Mouse (Mus musculus) neural tube, embryonic 10.5 days (tissue): ENCODE data around the gene Iqcc.
A peak's percentile ranks its signal among the peaks of the same experiment; 100 is the strongest.

Source experiments
- DNase-seq: peaks from one replicate; pipeline ENCODE4 v3.0.0-alpha.2; 2017; ENCODE audit warnings: low spot score; ENCODE audit errors: extremely low spot score

Iqcc gene

DNA sequence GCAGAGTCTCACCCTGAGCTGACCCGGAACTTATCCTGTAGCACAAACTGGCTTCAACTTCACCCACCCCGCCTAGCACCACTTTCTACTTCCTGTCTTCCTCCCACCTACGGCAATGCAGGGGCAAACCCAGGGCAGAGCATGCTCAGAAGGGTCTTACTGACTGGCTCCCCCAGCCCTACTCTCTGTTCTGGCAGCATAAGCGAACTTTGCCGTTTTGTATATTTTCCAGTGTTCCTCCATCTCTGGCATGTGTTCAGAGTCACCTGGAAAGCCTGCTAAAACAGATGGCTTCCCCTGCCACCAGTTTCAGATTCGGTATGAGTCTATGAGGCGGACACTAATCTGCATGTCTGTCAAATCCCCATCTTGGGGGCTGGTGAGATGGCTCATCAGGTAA is 38.6 kb downstream of the Iqcc start:
- no peak for DNase-seq

- DNase-seq: no peak
These were observed 40.4 kb downstream of the Iqcc start, which contains the start of gene Fam167b for GRCm38 (mm10) chr4:129578466-129578865. Fam167b (minus strand) TSS chr4:129578549.

DNA sequence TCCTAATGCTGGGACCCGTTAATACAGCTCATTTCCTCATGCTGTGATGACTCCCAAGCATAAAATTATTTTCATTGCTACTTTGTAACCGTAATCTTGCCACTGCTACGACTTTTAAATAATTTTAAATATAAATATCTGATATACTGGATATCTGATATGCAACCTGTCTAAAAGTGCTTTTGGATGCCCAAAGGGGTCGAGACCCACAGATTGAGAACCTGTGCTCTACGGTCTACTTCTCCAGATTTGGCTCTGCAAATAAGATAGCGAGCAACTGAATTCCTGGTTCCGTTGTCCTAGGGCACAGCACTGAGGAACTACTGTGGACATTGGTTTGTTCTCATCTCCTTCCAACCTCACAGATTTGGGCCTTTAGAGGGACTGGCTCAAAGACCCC is 41.2 kb downstream of the Iqcc start:
- DNase-seq: no peak

DNA sequence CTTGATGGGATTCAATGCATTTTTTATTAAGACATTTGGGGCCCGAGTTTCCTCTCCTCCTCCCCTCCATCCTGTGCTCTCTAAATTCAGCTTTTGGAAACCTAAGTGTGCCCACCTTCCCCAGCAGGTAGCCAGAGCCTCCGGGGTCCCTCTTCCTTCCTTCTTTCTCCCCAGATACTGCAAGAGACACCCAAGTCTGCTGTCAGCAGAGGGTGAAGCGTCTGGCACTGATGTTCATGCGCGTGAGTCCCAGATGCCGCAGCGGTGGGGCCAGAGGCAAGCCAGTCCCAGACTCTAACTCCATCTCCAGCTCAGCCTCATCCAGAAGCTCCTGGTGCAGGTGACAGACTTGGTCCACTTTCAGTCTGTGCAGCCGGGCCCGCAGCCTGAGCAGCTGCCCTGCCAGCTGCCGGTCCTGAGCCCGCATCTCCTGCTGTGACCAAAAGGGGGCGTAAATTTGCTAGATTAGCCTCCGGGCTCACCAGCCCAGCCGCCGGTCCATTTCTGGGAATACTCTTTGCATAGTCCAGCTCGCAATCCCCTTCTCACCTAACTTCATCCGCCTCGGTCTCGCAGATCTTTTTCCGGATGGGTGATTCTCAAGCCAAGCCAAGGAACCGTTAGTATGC is 41.9 kb downstream of the Iqcc start:
- DNase-seq: peak; percentile 70

- DNase-seq: no peak
These were observed 43.6 kb downstream of the Iqcc start for GRCm38 (mm10) chr4:129575171-129575844.

- no peak for DNase-seq
These were observed 45.5 kb downstream of the Iqcc start, which contains the start of gene Lck for GRCm38 (mm10) chr4:129573430-129573829. Lck (minus strand) TSS chr4:129573641.

- no peak for DNase-seq
These were observed 45.9 kb downstream of the Iqcc start for GRCm38 (mm10) chr4:129573093-129573370.

- DNase-seq: no peak
These were observed 46.4 kb downstream of the Iqcc start for GRCm38 (mm10) chr4:129572236-129573092.

DNA sequence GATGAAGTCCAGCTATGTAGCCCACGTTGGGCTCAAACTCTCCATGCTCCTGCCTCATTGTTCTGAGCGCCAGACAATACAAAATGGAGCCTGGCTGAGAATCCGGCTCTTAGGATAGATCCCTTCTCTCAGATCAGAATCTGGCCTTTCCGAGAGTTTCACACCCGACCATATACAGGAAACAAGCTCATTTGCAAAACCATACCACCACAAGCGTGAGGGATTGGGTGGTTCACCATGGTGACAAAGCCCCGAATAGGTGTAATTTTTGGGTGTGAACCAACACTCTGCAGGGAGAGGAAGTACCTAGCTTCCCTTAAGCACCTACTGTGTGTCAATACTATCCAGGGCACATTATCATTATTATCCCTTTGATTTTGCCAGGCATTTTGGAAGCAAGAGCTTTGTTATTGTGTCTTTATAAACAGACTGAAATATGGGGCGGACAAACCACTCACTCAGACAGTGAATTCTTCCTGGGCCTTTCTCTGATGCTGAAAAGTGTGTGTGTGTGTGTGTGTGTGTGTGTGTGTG is 47.3 kb downstream of the Iqcc start:
- no peak for DNase-seq

- DNase-seq: no peak
These were observed 48.9 kb downstream of the Iqcc start for GRCm38 (mm10) chr4:129570028-129570427.

GRCm38 (mm10) chr4:129568366-129568765 is 50.5 kb downstream of the Iqcc start:
- no peak for DNase-seq

- no peak for DNase-seq
These were observed 53.8 kb downstream of the Iqcc start for GRCm38 (mm10) chr4:129565139-129565538.
